Mouse (Mus musculus) granulocyte monocyte progenitor cell, adult 5-6 weeks (primary cell): ENCODE measurements around the gene Hand2. TPM values are rescaled to one million over a fixed set of nuclear protein-coding genes. Genes with fewer than 3 reads are reported as not detected.

ENCODE experiments used
- ATAC-seq: replicated peaks from 2 replicates; pipeline ENCODE4 v1.8.0; 2016; ENCODE audit warnings: mild to moderate bottlenecking, moderate TSS enrichment, inconsistent platforms; ENCODE audit not compliant: poor library complexity, severe bottlenecking
- total RNA-seq, 2 experiments: library from RNA; stranded (forward) in 1 of 2; stranded (reverse) in 1 of 2; fragments of 200-712, 200-1000 nt in 1 of 2; fragments of >200 nt in 1 of 2; fragmentation: Nextera tagmentation in 1 of 2; gene quantifications; 2 replicates each; pipeline ENCODE4 v1.2.3; 2014 to 2017

The Hand2 gene
- not detected in 2 replicates for total RNA-seq (2014; fragmentation: Nextera tagmentation)
- not detected in 2 replicates for total RNA-seq (2017)

GRCm38 (mm10) chr8:57320851-57321743 is at the start of gene Hand2:
Gene Hand2, plus strand, starts transcription at chr8:57320983.
- ATAC-seq = no peak; the same call in 1 of the 2 replicates

GRCm38 (mm10) chr8:57273055-57273454 is 47.7 kb upstream of the Hand2 start:
- no peak for ATAC-seq

GRCm38 (mm10) chr8:57293441-57293840 is 27.3 kb upstream of the Hand2 start:
- no peak for ATAC-seq

- ATAC-seq = no peak
Observed at GRCm38 (mm10) chr8:57303513-57303912, 17.3 kb upstream of the Hand2 start.

- peak; percentile 97 for ATAC-seq
Observed at GRCm38 (mm10) chr8:57304944-57305343, 15.8 kb upstream of the Hand2 start.

GRCm38 (mm10) chr8:57306441-57306840 is 14.3 kb upstream of the Hand2 start:
- ATAC-seq = no peak

- no peak for ATAC-seq
Observed at GRCm38 (mm10) chr8:57309844-57310485, 10.8 kb upstream of the Hand2 start.

- ATAC-seq = no peak
Observed at GRCm38 (mm10) chr8:57312031-57312981, 8.5 kb upstream of the Hand2 start.

- ATAC-seq = no peak
Observed at GRCm38 (mm10) chr8:57313583-57313982, 7.2 kb upstream of the Hand2 start.

- ATAC-seq = no peak
Observed at GRCm38 (mm10) chr8:57314216-57314615, 6.6 kb upstream of the Hand2 start.

GRCm38 (mm10) chr8:57315471-57315870 is 5.3 kb upstream of the Hand2 start:
- ATAC-seq = no peak

- ATAC-seq = no peak
Observed at GRCm38 (mm10) chr8:57317107-57317506, 3.7 kb upstream of the Hand2 start.

- ATAC-seq = no peak
Observed at GRCm38 (mm10) chr8:57317890-57318480, 2.8 kb upstream of the Hand2 start.

GRCm38 (mm10) chr8:57319092-57319980 is 1.4 kb upstream of the Hand2 start:
- ATAC-seq = no peak

GRCm38 (mm10) chr8:57319981-57320585 is 700 bp upstream of the Hand2 start:
- no peak for ATAC-seq

GRCm38 (mm10) chr8:57321898-57322895 is 1.4 kb downstream of the Hand2 start:
- peak; percentile 16; the same call in 1 of the 2 replicates for ATAC-seq
